Mouse (Mus musculus) C2C12 (cell line): Measurements from ENCODE around the gene Enah. TPM values are rescaled to one million over a fixed set of nuclear protein-coding genes. Genes with fewer than 3 reads are reported as not detected.

Source experiments
- H3K27me3 ChIP-seq: one replicate; pipeline ENCODE4 v1.6.1; 2011; ENCODE audit not compliant: control insufficient read depth, insufficient read depth, insufficient read length
- H3K36me3 ChIP-seq: one replicate; pipeline ENCODE4 v1.6.1; 2011; ENCODE audit not compliant: control insufficient read depth, insufficient read depth
- H3K4me3 ChIP-seq: one replicate; pipeline ENCODE4 v1.5.1; 2011; ENCODE audit warnings: mild to moderate bottlenecking, control low read depth; ENCODE audit not compliant: poor library complexity, insufficient read depth, severe bottlenecking
- H3K79me2 ChIP-seq: one replicate; pipeline ENCODE4 v1.6.1; 2011; ENCODE audit not compliant: control insufficient read depth, insufficient read depth
- H3K79me3 ChIP-seq: one replicate; pipeline ENCODE4 v1.6.1; 2011; ENCODE audit warnings: low read depth, control low read depth
- H3ac ChIP-seq: one replicate; pipeline ENCODE3; 2011; ENCODE audit warnings: low read depth; ENCODE audit not compliant: control insufficient read depth, insufficient read length
- CEBPB ChIP-seq: IDR thresholded peaks from one replicate; pipeline ENCODE4 v1.6.1; 2011; ENCODE audit warnings: low read depth, mild to moderate bottlenecking, control low read depth, moderate library complexity
- CTCF ChIP-seq: IDR thresholded peaks from one replicate; pipeline ENCODE4 v1.5.1; 2011; ENCODE audit not compliant: control insufficient read depth, insufficient read depth, insufficient read length
- FOSL1 ChIP-seq: IDR thresholded peaks from one replicate; pipeline ENCODE4 v1.8.0; 2011; ENCODE audit warnings: mild to moderate bottlenecking, low read length; ENCODE audit not compliant: poor library complexity, insufficient read depth, severe bottlenecking
- MAX ChIP-seq: IDR thresholded peaks from one replicate; pipeline ENCODE4 v1.6.1; 2011; ENCODE audit warnings: mild to moderate bottlenecking, control low read depth
- MYOD1 ChIP-seq: IDR thresholded peaks from one replicate; pipeline ENCODE4 v1.6.1; 2011; ENCODE audit warnings: low read depth; ENCODE audit not compliant: control insufficient read depth, insufficient read length
- MYOG ChIP-seq: IDR thresholded peaks from one replicate; pipeline ENCODE4 v1.6.1; 2011; ENCODE audit not compliant: control insufficient read depth, insufficient read length; ENCODE audit errors: extremely low read depth
- USF1 ChIP-seq: IDR thresholded peaks from one replicate; pipeline ENCODE4 v1.6.1; 2011; ENCODE audit warnings: low read depth, mild to moderate bottlenecking, control low read depth, moderate library complexity
- polyA plus RNA-seq: library from polyadenylated mRNA; unstranded; fragments of >200 nt; fragmentation: generic; extraction: Trizol; gene quantifications from one replicate; pipeline ENCODE4 v1.2.1, GENCODE M21; 2012; ENCODE audit warnings: missing spikeins

Gene Enah
- polyA plus RNA-seq, 1 experiment: 12.7 TPM

GRCm38 (mm10) chr1:182040538-182040937 lies 20.7 kb upstream of the Enah start:
- Histone ChIP-seq H3K27me3 (no peaks in the 10 kb centered on the region), H3K4me3 (no peak overlapping the region)

GRCm38 (mm10) chr1:182031757-182032156 lies 12.0 kb upstream of the Enah start:
- no peaks in the 10 kb centered on the region for H3K79me3 ChIP-seq

More at GRCm38 (mm10) chr1:182040538-182040937, 20.7 kb upstream of the Enah start:
- no peaks in the 10 kb centered on the region for H3K36me3 ChIP-seq
- no peak for TF ChIP-seq CEBPB
- TF ChIP-seq MYOG: no peak
- no peak for TF ChIP-seq FOSL1
- TF ChIP-seq MYOD1: no peak
- no peak for TF ChIP-seq MAX
- no peak for TF ChIP-seq CTCF
- no peak for TF ChIP-seq USF1
- no peak overlapping the region for H3ac ChIP-seq
- H3K79me2 ChIP-seq: no peaks in the 10 kb centered on the region
- H3K79me3 ChIP-seq: no peaks in the 10 kb centered on the region

GRCm38 (mm10) chr1:182031066-182031465 lies 11.3 kb upstream of the Enah start:
- no peaks in the 10 kb centered on the region for H3K27me3 ChIP-seq
- H3K4me3 ChIP-seq: no peak overlapping the region
- H3K79me3 ChIP-seq: no peaks in the 10 kb centered on the region
- no peak overlapping the region for H3ac ChIP-seq
- H3K79me2 ChIP-seq: no peaks in the 10 kb centered on the region
- H3K36me3 ChIP-seq: no peaks in the 10 kb centered on the region
- no peak for TF ChIP-seq FOSL1
- TF ChIP-seq MYOG: no peak
- TF ChIP-seq MAX: no peak
- no peak for TF ChIP-seq MYOD1
- no peak for TF ChIP-seq CTCF

More at GRCm38 (mm10) chr1:182031757-182032156, 12.0 kb upstream of the Enah start:
- Histone ChIP-seq H3K27me3 (no peaks in the 10 kb centered on the region), H3K79me2 (no peaks in the 10 kb centered on the region), H3K36me3 (no peaks in the 10 kb centered on the region), H3K4me3 (no peak overlapping the region), H3ac (no peak overlapping the region)
- no peak for TF ChIP-seq MAX
- TF ChIP-seq MYOG: no peak
- no peak for TF ChIP-seq CEBPB
- no peak for TF ChIP-seq USF1
- no peak for TF ChIP-seq CTCF
- TF ChIP-seq MYOD1: no peak
- TF ChIP-seq FOSL1: no peak

DNA sequence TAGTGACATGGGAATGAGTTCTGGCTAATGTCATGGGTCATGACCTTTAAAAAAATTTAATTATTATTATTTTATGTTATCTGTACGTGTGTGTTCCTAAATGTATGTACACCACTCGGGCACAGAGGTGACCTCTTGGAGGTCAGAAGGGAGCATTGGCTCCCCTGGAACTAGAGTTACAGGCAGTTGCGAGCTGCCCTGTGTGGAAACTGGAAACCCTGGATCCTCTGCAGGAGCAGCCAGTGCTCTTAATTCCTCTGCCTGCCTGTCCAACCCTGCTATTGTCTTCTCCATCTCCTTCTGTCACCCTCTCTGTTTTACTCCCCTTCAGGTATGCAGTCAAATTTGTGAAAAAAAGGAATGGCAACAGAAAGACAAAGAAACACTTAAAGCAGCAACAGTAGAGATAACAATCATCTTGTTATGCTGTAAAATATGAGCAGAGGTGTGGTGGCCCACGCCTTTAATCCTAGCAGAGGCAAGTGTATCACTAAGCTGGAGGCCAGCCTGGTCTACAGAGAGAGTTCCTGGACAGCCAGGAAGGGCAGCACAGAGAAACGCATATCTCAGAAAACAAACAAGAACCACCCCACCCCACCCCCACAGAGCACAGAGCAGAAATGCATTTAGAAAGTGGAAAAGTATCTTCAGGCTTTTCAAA lies 10.3 kb upstream of the Enah start:
- no peaks in the 10 kb centered on the region for H3K79me2 ChIP-seq

DNA sequence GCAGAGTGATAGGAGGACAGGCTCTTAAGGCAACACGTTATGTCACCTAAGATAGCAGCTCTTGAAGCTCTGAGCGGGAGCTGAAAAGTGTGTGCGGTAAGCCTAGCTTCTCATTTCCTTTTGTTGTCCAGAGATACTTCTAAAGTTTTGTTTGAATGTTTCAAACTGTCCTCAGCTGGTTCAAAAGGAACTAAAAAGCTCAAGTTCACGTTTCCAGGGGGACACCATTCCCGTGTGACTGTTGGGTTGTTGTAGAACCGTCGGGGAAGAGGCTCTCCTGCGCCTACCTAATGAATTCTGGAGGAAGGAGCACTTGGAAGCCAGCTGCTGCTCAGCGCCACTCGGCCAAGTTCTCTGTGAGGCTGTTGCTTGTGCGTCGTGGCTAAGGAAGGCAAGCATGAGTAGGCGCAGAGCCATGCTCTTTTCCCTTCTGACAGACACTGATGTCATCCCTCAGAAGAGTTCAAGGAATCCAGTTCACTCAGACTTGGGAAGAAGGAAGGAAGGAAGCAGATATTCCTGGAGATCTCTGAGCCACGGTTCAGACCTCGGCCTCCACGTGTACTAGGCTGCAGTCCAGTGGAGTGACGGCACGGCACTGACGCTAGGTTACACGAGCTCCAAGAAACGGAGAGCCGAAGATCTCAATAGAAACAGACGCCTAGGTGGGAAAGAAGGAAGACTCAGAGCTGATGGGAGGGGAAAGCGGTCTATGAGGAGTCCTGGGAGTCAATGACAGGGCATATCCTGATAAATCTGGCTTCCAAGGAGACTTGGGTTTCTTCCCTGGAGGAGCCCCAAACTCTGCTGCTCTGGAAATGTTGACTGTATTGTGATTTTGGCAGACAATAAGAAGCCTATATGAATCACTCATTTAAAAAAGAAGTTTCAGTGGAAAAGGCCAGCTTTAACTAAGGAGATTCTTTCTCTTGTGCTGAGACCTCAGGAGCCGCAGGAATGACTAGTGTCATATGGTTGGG lies 8.7 kb upstream of the Enah start:
- no peak overlapping the region for H3ac ChIP-seq
- H3K79me3 ChIP-seq: no peaks in the 10 kb centered on the region
- H3K79me2 ChIP-seq: no peaks in the 10 kb centered on the region
- H3K27me3 ChIP-seq: no peaks in the 10 kb centered on the region
- TF ChIP-seq CTCF (no peak), FOSL1 (no peak), USF1 (no peak), MYOD1 (no peak)
- no peak overlapping the region for H3K4me3 ChIP-seq
- H3K36me3 ChIP-seq: no peaks in the 10 kb centered on the region

More for the DNA sequence above, 10.3 kb upstream of the Enah start:
- H3K27me3 ChIP-seq: no peaks in the 10 kb centered on the region
- no peak overlapping the region for H3ac ChIP-seq
- no peaks in the 10 kb centered on the region for H3K36me3 ChIP-seq
- H3K4me3 ChIP-seq: no peak overlapping the region
- TF ChIP-seq MYOG (no peak), MAX (no peak), CTCF (no peak), CEBPB (no peak), FOSL1 (no peak), USF1 (no peak), MYOD1 (no peak)
- H3K79me3 ChIP-seq: no peaks in the 10 kb centered on the region
